Mouse (Mus musculus): ENCODE results near the gene 1810046K07Rik. TPM values are rescaled to one million over a fixed set of nuclear protein-coding genes. Genes with fewer than 3 reads are reported as not detected.

1810046K07Rik gene
- 0.15 and 0.20 TPM in 2 replicates for polyA plus RNA-seq (2015; fragmentation: Nextera tagmentation; extraction: Ambion mirVana)

GRCm38 (mm10) chr9:51328731-51329130, at the start of gene 1810046K07Rik:
Gene 1810046K07Rik, minus strand, starts transcription at chr9:51328917.
- Histone ChIP-seq H3K9ac (no peak within 1 kb of the TSS), H3K4me1 (no peaks in the 10 kb centered on the region), H3K9me3 (no peaks in the 10 kb centered on the region), H3K27me3 (no peaks in the 10 kb centered on the region), H3K4me3 (no peak within 1 kb of the TSS), H3K27ac (no peak within 1 kb of the TSS), H3K4me2 (no peak within 1 kb of the TSS), H3K36me3 (no peaks in the 10 kb centered on the region)
- WGBS = 81% methylated on average over 3 of the region's 3 CpGs
- no peak for ATAC-seq (ENCODE audit: borderline replicate concordance, extremely low read depth, low FRiP score, low TSS enrichment)

- Histone ChIP-seq H3K4me2 (no peak overlapping the region), H3K36me3 (no peaks in the 10 kb centered on the region), H3K27ac (no peak overlapping the region), H3K4me3 (no peak overlapping the region), H3K9me3 (no peaks in the 10 kb centered on the region), H3K4me1 (no peaks in the 10 kb centered on the region), H3K9ac (no peak overlapping the region), H3K27me3 (no peaks in the 10 kb centered on the region)
- no peak for ATAC-seq (ENCODE audit: borderline replicate concordance, extremely low read depth, low FRiP score, low TSS enrichment)
- WGBS = 53% methylated on average over 3 of the region's 3 CpGs
Observed at GRCm38 (mm10) chr9:51369560-51369959, 40.8 kb upstream of the 1810046K07Rik start.

- Histone ChIP-seq H3K27me3 (no peaks in the 10 kb centered on the region), H3K9ac (no peak overlapping the region), H3K36me3 (no peaks in the 10 kb centered on the region), H3K4me1 (no peaks in the 10 kb centered on the region), H3K4me2 (no peak overlapping the region), H3K4me3 (no peak overlapping the region), H3K9me3 (no peaks in the 10 kb centered on the region), H3K27ac (no peak overlapping the region)
- no peak for ATAC-seq (ENCODE audit: borderline replicate concordance, extremely low read depth, low FRiP score, low TSS enrichment)
- 47% methylated on average over 3 of the region's 3 CpGs for WGBS
Observed at GRCm38 (mm10) chr9:51367124-51367523, 38.4 kb upstream of the 1810046K07Rik start.

DNA sequence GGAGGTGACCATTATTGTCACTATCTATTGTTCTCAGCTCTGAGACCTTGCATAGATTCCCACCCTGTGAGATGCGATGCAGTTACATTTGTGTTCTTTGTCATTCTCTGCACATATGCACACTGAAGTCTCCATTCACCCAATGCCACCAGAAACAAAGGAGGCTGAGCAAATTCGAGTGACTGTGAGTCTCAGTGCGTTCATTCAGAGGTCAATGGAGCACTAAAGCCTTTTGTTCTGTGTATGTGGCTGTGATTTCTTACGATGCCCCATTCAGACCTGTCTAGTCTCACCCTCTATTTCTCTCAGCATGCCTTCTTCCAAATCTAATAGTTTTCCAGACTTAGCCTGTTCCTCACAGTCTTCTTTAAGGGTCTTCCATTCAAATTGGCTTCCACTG, 35.3 kb upstream of the 1810046K07Rik start:
- Histone ChIP-seq H3K9ac (no peak overlapping the region), H3K9me3 (no peaks in the 10 kb centered on the region), H3K4me3 (no peak overlapping the region), H3K4me2 (no peak overlapping the region), H3K27ac (no peak overlapping the region), H3K36me3 (no peaks in the 10 kb centered on the region), H3K4me1 (no peaks in the 10 kb centered on the region), H3K27me3 (no peaks in the 10 kb centered on the region)
- no peak for ATAC-seq (ENCODE audit: borderline replicate concordance, extremely low read depth, low FRiP score, low TSS enrichment)
- 79% methylated on average over 4 of the region's 4 CpGs for WGBS

DNA sequence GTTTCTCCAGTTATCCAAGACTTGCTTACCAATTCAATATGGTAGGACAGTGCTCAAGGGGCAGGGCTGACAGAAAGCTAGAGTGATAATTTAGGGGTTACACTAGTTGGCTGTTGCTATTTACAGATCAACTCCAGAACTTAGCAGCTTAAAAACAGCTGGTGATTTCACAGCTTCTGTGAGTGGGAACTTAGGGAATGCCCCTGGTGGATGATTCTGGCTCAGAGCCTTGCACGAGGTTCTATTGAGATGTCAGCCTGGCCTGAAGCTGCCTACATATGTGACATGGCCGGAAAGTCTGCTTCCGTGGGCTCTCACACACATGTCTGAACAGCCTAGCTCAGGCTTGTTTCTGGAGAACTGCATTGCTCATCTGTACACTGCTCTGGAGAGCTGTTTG, 24.8 kb upstream of the 1810046K07Rik start:
- ATAC-seq (ENCODE audit: borderline replicate concordance, extremely low read depth, low FRiP score, low TSS enrichment) = no peak
- Histone ChIP-seq H3K27ac (no peak overlapping the region), H3K4me3 (no peak overlapping the region), H3K27me3 (no peaks in the 10 kb centered on the region), H3K36me3 (no peaks in the 10 kb centered on the region), H3K4me1 (no peaks in the 10 kb centered on the region), H3K9ac (no peak overlapping the region), H3K4me2 (no peak overlapping the region), H3K9me3 (no peaks in the 10 kb centered on the region)
- 63% methylated on average over 3 of the region's 3 CpGs for WGBS

DNA sequence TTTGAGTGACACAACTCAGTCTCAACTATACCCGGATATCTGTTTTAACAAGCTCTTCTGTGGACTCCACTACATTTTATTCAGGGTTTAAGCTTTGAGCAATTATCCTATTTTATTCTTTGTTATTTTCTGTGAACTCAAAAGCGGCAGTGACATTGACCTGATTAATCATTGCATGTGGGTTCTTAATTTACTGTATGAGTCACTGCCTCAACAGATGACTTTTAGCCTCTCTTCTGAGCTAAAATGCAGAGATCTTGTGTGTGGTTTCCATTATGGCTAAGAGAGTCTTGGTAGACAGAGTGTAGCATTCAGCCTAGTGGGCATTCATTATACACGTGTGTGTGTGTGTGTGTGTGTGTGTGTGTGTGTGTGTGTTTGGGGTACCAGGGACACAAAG, 24.2 kb upstream of the 1810046K07Rik start:
- ATAC-seq (ENCODE audit: borderline replicate concordance, extremely low read depth, low FRiP score, low TSS enrichment) = no peak
- 86% methylated on average over 3 of the region's 3 CpGs for WGBS

GRCm38 (mm10) chr9:51349422-51349821, 20.7 kb upstream of the 1810046K07Rik start:
- Histone ChIP-seq H3K9ac (no peak overlapping the region), H3K36me3 (no peaks in the 10 kb centered on the region)
- peak; percentile 27; the same call in 1 of the 2 replicates for ATAC-seq (ENCODE audit: borderline replicate concordance, extremely low read depth, low FRiP score, low TSS enrichment)

More for the DNA sequence above, 24.2 kb upstream of the 1810046K07Rik start:
- Histone ChIP-seq H3K4me2 (no peak overlapping the region), H3K9me3 (no peaks in the 10 kb centered on the region), H3K4me1 (no peaks in the 10 kb centered on the region), H3K27me3 (no peaks in the 10 kb centered on the region), H3K27ac (no peak overlapping the region), H3K36me3 (no peaks in the 10 kb centered on the region), H3K9ac (no peak overlapping the region), H3K4me3 (no peak overlapping the region)

DNA sequence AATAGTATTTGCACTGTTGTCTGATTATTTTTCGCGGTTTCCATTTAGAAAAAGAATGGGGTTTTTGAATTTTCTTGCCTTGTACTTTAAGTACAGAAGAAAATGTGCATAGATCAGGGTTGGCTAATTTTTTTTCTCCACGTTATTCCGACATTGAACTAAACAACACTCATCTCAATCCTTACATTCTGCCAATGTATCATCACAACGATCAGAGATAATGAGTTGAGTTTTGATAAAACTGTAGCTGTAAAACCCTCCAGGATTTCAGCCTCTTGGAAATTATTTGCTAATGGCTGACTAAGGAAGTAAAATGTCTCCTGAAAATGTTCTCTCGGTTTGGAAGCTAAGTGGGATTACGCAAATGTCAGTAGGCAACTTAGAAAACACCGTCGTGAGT, 17.1 kb upstream of the 1810046K07Rik start:
- WGBS = 47% methylated on average over 9 of the region's 9 CpGs
- H3K4me3 ChIP-seq = no peak overlapping the region

More at GRCm38 (mm10) chr9:51349422-51349821, 20.7 kb upstream of the 1810046K07Rik start:
- Histone ChIP-seq H3K4me3 (no peak overlapping the region), H3K27ac (no peak overlapping the region), H3K4me2 (no peak overlapping the region), H3K4me1 (0 out of 2 replicates have a peak, but pooled peaks cover 3% of the 10 kb centered on the region), H3K27me3 (no peaks in the 10 kb centered on the region), H3K9me3 (no peaks in the 10 kb centered on the region)
- WGBS = 57% methylated on average over 5 of the region's 5 CpGs

DNA sequence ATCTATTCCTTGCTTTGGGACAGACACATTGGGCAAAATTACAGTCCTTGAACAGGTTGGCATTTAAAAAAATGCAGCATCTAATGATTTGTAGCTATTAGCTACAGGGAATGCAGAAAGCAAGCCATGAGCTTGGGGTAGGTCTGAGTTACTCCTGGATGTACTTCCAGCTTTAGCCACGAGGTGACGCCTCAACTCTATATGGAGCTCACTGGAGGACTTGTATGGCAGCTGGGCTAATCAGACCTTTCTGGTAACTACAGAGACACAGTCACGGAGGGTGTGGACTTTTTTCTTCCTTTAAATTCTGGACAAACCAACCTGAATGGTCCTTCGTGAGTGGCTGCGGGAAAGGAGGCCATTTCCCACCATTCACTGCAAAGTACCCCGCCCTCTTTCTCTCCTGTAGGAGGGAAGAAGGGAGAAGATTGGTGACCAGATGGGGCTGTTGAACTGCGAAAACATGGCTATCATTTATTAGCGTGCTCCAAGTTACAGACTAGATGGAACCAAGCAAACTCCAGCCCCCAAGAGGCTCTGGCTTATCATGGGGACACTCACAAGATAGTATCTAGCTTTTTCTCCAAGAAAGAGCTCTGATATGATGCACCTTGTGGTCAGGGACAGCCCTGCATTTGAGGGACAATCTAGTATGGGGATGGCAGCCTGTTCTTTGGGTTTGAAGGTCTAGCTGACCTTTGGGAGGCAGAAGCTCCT, 6.7 kb upstream of the 1810046K07Rik start:
- Histone ChIP-seq H3K4me2 (peak overlapping the region; percentile 28; the same call in 1 of the 2 replicates), H3K27me3 (no peaks in the 10 kb centered on the region), H3K36me3 (no peaks in the 10 kb centered on the region), H3K4me3 (no peak overlapping the region), H3K9me3 (no peaks in the 10 kb centered on the region), H3K4me1 (peaks cover 3% of the 10 kb centered on the region; the same call in 1 of the 2 replicates), H3K27ac (no peak overlapping the region), H3K9ac (no peak overlapping the region)
- WGBS = 24% methylated on average over 8 of the region's 8 CpGs
- peak; percentile 85 for ATAC-seq (ENCODE audit: borderline replicate concordance, extremely low read depth, low FRiP score, low TSS enrichment)

More for the DNA sequence above, 17.1 kb upstream of the 1810046K07Rik start:
- ATAC-seq (ENCODE audit: borderline replicate concordance, extremely low read depth, low FRiP score, low TSS enrichment) = no peak
- H3K4me1 ChIP-seq = 0 out of 2 replicates have a peak, but pooled peaks cover 3% of the 10 kb centered on the region
- H3K27me3 ChIP-seq = no peaks in the 10 kb centered on the region
- no peaks in the 10 kb centered on the region for H3K36me3 ChIP-seq
- H3K4me2 ChIP-seq = no peak overlapping the region
- H3K27ac ChIP-seq = no peak overlapping the region
- H3K9ac ChIP-seq = no peak overlapping the region
- H3K9me3 ChIP-seq = no peaks in the 10 kb centered on the region

DNA sequence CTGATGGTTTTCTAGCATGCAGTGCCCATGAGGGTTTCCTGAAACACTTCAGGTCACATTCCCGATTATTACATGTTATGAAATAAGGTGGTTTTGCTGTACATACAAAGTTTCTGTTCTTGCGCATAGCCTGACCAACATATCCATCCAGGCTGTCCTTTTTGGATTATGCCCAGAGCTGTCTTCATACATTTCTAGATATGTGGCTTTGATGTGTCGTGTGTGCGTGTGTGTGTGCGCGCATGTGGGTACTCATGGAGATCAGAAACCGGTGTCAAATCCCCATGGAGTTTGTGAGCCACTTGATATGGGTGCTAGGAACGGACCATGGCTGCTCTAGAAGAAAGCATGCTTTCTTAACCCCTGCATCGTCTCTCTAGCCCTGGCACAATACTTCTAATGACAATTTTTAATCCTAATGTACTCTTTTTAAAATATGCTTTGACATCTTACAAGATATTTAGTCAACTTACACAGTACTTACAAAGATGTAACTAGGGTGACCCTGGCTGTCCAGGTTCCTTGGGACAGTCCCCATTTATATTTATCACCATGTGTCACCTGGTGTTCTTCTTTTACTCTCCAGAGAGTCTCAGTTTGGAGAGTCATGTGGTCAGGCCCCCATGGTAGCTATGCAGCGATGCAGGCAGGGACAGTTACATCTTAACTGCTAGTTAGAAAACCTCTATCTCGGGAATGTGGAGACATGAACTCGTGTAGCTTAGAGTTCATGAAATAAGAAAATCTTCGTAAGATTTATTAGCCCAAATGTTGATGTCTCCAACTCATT, 2.9 kb upstream of the 1810046K07Rik start:
- Histone ChIP-seq H3K9me3 (no peaks in the 10 kb centered on the region), H3K4me2 (no peak overlapping the region), H3K36me3 (no peaks in the 10 kb centered on the region), H3K4me1 (peaks cover 3% of the 10 kb centered on the region; the same call in 1 of the 2 replicates), H3K9ac (no peak overlapping the region), H3K27ac (no peak overlapping the region), H3K4me3 (no peak overlapping the region), H3K27me3 (no peaks in the 10 kb centered on the region)
- ATAC-seq (ENCODE audit: borderline replicate concordance, extremely low read depth, low FRiP score, low TSS enrichment) = no peak
- WGBS = 82% methylated on average over 13 of the region's 13 CpGs

- Histone ChIP-seq H3K4me3 (no peak overlapping the region), H3K4me1 (no peaks in the 10 kb centered on the region), H3K36me3 (no peaks in the 10 kb centered on the region), H3K9ac (no peak overlapping the region), H3K4me2 (no peak overlapping the region), H3K27me3 (no peaks in the 10 kb centered on the region), H3K27ac (no peak overlapping the region), H3K9me3 (no peaks in the 10 kb centered on the region)
- ATAC-seq (ENCODE audit: borderline replicate concordance, extremely low read depth, low FRiP score, low TSS enrichment) = no peak
- 83% methylated on average over 5 of the region's 5 CpGs for WGBS
Observed at GRCm38 (mm10) chr9:51327555-51327903, 1.2 kb downstream of the 1810046K07Rik start.

All from lung, embryonic 15.5 days (tissue).